Mouse (Mus musculus): ENCODE measurements around the gene Prkca.

The Prkca gene

DNA sequence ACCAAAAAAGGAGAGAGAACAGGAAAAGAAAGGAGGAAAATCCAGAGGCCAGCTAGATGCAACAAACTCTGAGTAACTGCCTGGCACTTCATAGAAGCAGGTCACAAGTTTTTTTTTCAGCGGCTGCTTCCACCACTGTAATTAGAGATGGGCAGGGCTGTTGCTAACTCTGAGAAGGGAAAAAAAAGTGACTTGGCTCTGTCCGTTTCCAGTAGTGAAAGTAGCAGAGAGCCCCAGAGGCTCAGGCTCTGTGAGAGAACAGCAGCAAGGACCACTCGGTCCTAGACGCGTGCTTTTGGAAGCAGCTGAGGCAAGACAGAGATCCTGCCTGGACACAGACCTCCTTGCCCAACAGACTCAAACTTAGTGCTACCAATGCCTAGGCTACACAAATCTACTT is 7.3 kb downstream of the Prkca start:
- no peak for DNase-seq

- no peak for DNase-seq
Observed at GRCm38 (mm10) chr11:108335536-108335935, 8.2 kb downstream of the Prkca start.

DNA sequence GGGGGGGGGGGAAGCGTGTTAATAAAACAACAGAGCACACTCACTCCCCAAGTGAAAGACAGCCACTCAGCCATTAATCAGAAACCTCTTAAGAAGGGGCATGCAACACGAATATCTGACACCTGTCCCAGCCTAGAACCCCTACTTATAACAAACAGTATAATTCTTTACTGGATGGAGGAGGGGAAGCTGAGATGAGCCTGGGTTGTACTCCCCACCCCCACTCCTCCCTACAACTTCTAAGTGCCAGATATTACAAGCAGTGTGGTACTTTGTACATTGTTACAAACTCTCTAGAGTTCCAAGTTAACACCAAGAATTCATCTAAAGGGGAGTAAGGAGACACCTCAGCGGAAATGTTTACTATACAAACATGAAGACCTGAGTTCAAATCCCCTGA is 9.1 kb downstream of the Prkca start:
- no peak for DNase-seq

GRCm38 (mm10) chr11:108333583-108334379 is 9.9 kb downstream of the Prkca start:
- DNase-seq = no peak

- no peak for DNase-seq
Observed at GRCm38 (mm10) chr11:108333006-108333405, 10.7 kb downstream of the Prkca start.

GRCm38 (mm10) chr11:108330818-108331217 is 12.9 kb downstream of the Prkca start:
- DNase-seq = no peak

- no peak for DNase-seq
Observed at GRCm38 (mm10) chr11:108325943-108326342, 17.8 kb downstream of the Prkca start.

DNA sequence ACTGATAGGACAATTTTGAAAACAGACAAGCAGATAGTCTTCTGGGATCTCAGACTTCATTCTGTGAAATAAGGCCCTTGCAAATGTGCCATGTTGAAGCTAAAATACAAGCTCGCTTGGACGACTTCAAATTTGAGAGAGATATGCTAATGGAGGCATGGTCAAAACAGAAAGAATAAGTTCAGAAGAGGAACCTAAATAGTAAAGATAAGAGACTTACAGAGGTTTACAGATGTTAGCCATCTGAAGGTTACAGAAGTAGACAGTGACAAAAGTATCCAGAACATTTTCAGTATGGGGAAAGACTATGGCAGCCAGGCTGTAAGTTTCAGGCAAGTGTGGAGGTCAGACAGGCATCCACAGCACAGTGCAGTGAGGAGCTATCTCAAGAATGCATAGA is 21.6 kb downstream of the Prkca start:
- DNase-seq = no peak

DNA sequence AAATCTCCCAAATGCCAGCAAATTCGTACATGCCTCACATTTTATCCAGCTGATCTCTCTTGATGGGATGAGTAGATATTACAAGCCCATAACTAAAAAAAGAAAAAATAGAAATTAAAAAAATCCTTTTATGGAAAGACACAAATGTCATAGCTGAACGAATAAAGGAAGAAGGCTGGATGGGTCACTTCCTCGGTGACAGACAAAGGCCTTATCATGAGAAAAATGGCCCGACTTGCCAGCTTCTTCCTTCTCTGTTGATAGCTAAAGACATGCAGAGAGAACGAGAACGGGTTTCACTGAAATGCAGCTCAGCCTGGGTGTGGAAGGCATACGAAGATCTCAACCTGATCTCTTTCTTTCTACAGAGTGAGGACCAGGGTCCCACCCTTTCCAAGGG is 23.2 kb downstream of the Prkca start:
- no peak for DNase-seq

- no peak for DNase-seq
Observed at GRCm38 (mm10) chr11:108319162-108319561, 24.6 kb downstream of the Prkca start.

GRCm38 (mm10) chr11:108317878-108318277 is 25.9 kb downstream of the Prkca start:
- DNase-seq = no peak

GRCm38 (mm10) chr11:108315736-108316135 is 28.0 kb downstream of the Prkca start:
- no peak for DNase-seq

- no peak for DNase-seq
Observed at GRCm38 (mm10) chr11:108312516-108312915, 31.2 kb downstream of the Prkca start.

DNA sequence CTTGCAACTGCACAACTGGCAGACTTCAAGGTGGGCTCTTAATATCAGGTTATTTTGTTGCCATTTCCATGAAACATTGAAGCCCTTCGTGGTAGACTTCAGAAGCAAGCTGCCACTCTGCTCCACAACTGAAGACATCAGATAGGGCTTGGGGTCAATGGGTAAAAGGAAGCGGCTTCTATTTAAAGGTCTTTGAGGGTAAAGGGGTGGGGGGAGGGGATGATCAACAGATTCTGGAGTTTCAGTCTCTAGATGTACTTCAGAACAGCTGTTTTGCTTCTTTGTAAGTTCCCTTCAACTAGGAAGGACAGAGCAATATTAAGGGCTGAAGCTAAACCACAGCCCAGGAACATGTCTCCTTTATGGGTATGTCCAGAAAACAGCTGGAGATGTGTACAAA is 31.8 kb downstream of the Prkca start:
- no peak for DNase-seq

- DNase-seq = no peak
Observed at GRCm38 (mm10) chr11:108309791-108310190, 33.9 kb downstream of the Prkca start.

DNA sequence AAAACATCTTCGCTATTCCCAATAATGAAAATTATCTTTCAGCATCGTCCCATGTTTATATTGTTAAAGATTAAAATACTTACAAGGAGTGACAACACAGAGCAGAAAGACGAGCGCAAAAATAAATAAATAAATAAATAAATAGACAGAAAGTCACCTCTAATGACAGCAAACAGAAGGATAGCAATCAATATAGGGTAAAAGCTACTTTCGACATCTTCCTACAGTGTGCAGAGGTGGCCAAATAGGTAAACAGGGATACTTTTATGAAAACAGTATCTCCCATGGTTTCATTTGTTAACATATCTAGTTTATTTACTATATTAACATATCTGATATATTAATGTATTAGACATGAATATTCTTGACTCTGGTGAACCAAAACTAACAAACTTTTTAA is 35.5 kb downstream of the Prkca start:
- no peak for DNase-seq

GRCm38 (mm10) chr11:108307258-108307657 is 36.5 kb downstream of the Prkca start:
- no peak for DNase-seq

DNA sequence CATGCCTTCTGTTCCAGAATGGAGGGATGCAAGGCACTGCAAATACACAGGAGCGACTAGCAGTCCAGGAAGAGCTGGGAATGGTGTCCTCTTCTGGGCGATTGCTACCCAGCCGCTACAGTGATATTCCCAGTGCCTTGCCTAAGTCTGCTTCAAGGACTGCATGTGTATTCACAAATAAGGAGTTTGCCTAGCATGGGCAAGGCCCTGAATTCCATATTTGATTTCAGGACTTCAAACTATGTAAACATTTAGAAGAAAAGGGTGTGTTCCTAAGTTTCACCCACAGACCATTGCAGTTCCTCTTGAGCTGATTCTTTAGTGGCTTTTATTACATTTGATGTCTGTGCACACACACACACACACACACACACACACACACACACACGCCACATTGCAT is 39.9 kb downstream of the Prkca start:
- no peak for DNase-seq

DNA sequence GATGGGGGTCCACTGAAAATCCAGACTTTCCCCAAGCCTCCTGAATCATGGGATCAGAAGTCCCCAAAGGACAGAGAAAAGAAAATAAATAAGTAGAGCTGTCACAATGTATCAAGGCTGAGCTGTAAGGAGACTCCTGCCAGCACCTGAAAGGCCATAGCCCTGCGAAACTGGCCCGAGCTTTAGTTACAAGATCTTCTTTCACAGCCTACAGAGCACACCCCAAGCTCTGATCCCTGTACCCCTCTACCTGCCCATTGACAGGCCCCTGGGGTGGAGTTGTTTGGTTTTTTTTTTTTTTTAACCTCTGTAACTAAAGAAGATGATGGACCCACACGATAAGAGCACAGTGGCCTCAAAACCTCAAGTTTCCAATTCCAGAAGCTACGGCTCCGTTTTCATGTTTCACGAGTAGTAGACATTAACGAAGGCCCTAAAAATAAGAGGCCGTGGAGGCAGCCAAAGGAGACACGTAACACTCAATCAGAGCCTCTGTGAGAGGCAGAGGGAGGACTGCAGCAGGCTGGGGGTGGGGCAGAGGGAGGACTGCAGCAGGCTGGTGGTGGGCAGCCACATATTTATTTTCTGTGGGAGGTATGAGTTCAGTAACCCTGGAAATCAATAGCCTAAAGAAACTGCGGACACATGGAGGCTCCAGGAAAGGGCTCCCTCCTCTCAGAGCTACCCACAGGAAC is 41.8 kb downstream of the Prkca start:
- DNase-seq = no peak

- no peak for DNase-seq
Observed at GRCm38 (mm10) chr11:108301036-108301435, 42.7 kb downstream of the Prkca start.

- peak; percentile 10 for DNase-seq
Observed at GRCm38 (mm10) chr11:108300443-108300842, 43.3 kb downstream of the Prkca start.

- no peak for DNase-seq
Observed at GRCm38 (mm10) chr11:108299913-108300312, 43.8 kb downstream of the Prkca start.

DNA sequence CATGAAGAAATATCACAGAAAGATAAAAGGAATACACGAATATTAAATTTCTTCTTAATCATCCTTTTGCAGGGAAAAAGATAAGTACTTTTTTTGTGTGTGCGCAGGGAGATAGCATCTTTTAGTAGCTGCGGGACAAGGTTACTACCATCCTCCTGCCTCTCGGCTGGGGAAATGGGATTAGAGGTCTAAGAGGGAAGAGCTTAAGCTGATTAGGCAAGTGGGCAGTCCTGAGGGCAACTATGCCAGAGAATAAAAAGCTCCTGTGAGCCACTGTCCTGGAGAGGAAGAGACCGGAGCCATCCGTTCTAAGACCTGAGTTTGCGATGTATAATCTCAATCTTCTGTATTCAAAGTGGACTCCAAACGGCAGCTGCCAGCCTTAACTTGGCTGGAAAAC is 45.8 kb downstream of the Prkca start:
- no peak for DNase-seq

DNA sequence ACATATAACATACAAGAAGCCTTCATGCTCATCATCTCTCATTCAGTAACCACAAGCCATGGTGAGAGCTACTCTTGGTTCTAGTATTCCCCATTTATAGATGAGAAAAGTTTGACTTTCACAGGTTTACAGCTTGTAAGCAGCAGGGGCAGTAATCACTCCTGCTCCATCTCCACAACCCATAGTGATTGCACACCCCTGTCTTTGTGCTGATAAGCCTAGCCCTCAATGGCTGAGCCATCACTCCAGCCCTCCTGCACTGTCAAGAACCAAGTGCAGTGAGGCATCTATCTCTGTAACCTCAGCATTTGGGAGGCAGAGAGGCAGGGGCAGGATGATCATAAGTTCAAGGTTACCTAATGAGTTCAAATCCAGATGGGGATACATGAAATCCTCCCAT is 48.4 kb downstream of the Prkca start:
- no peak for DNase-seq

All from cerebellum, adult 8-10 months (tissue).